9 mouse cellular contexts compared by ENCODE assay signal in genomic region chr10:59997591-59997990, GRCm38 (mm10). TPM values are rescaled to one million over a fixed set of nuclear protein-coding genes. Genes with fewer than 3 reads are reported as not detected.
DNase-seq lines count a peak whose midpoint lies in the region; ATAC-seq and TF ChIP-seq lines count a peak whose summit lies in the region.
"Had no signal": no experiment of that assay in that cellular context is flagged by ENCODE, and none has a peak within 500 bp of the region (broad histone marks: within the 10 kb centered on the region; RNA-seq: fewer than 3 reads in every experiment).

No protein-coding gene starts in this region.

- peaks cover 25% of the 10 kb centered on the region for H3K4me1 ChIP-seq in heart, postnatal 0 days (ENCODE audit: control insufficient read depth, insufficient read depth)
- no peaks in the 10 kb centered on the region for H3K4me1 ChIP-seq in midbrain, postnatal 0 days (ENCODE audit: insufficient read depth, low read length)
- peaks cover 10% of the 10 kb centered on the region for H3K4me1 ChIP-seq in forebrain, embryonic 16.5 days (replicated peaks; ENCODE audit: control insufficient read depth, insufficient read depth, low read length)

- no peak overlapping the region for H3K4me3 ChIP-seq in heart, postnatal 0 days (ENCODE audit: low read depth, low read length)
- no peak overlapping the region for H3K4me3 ChIP-seq in midbrain, postnatal 0 days (ENCODE audit: low read depth, low read length)
- H3K4me3 ChIP-seq in forebrain, embryonic 16.5 days (replicated peaks; ENCODE audit: low read length), result no peak overlapping the region
- H3K4me3 ChIP-seq: neural tube, embryonic 13.5 days had no signal

- intact Hi-C loops in heart, postnatal 25 days (cut with DNase I), result no loop called here

- no peak for TF ChIP-seq EP300 in heart, postnatal 0 days (IDR thresholded peaks at IDR 0.05; ENCODE audit: low read depth)

- no peak for ATAC-seq in heart, postnatal 0 days (ENCODE audit: insufficient read depth, low read depth)
- ATAC-seq in midbrain, postnatal 0 days (ENCODE audit: low FRiP score), result no peak
- ATAC-seq in forebrain, embryonic 16.5 days, result no peak

- H3K27ac ChIP-seq in heart, postnatal 0 days (ENCODE audit: low read depth), result peak overlapping the region; percentile 4; the same call in 1 of the 2 replicates
- H3K27ac ChIP-seq in midbrain, postnatal 0 days (ENCODE audit: low read depth, low read length), result no peak overlapping the region
- no peak overlapping the region for H3K27ac ChIP-seq in forebrain, embryonic 16.5 days (ENCODE audit: low read length)
- H3K27ac ChIP-seq: neural tube, embryonic 13.5 days had no signal

- no peak overlapping the region for H3K4me2 ChIP-seq in heart, postnatal 0 days (ENCODE audit: low read depth, low read length)
- no peak overlapping the region for H3K4me2 ChIP-seq in midbrain, postnatal 0 days (ENCODE audit: low read depth, low read length, poor library complexity, severe bottlenecking)
- no peak overlapping the region for H3K4me2 ChIP-seq in forebrain, embryonic 16.5 days (ENCODE audit: low read length)
- H3K4me2 ChIP-seq: neural tube, embryonic 13.5 days had no signal

- H3K9ac ChIP-seq in heart, postnatal 0 days (replicated peaks; ENCODE audit: low read depth, low read length), result no peak overlapping the region
- no peak overlapping the region for H3K9ac ChIP-seq in midbrain, postnatal 0 days (replicated peaks; ENCODE audit: low read length, poor library complexity, severe bottlenecking)
- H3K9ac ChIP-seq in forebrain, embryonic 16.5 days (replicated peaks; ENCODE audit: low read depth, low read length), result no peak overlapping the region
- H3K9ac ChIP-seq: neural tube, embryonic 13.5 days had no signal

- peaks cover 34% of the 10 kb centered on the region for H3K36me3 ChIP-seq in heart, postnatal 0 days (replicated peaks; ENCODE audit: control insufficient read depth, insufficient read depth, low read length)
- H3K36me3 ChIP-seq in midbrain, postnatal 0 days (ENCODE audit: insufficient read depth, low read length), result peaks cover 7% of the 10 kb centered on the region; the same call in 1 of the 2 replicates
- H3K36me3 ChIP-seq in forebrain, embryonic 16.5 days (ENCODE audit: control insufficient read depth, insufficient read depth), result 0 out of 2 replicates have a peak, but pooled peaks cover 3% of the 10 kb centered on the region

- peak; percentile 94 for DNase-seq in heart, adult 11 months
- no peak for DNase-seq in heart, postnatal 25 days (ENCODE audit: low spot score)
- peak; percentile 69 for DNase-seq in ovary, postnatal 14 days (ENCODE audit: low spot score)
- no peak for DNase-seq in ovary, postnatal 36 days (ENCODE audit: low spot score)
- peak; percentile 80 for DNase-seq in brain, adult 2 months (ENCODE audit: low read depth, low spot score)
- peak; percentile 73 for DNase-seq in heart, postnatal 0 days (ENCODE audit: low spot score)
- DNase-seq in midbrain, postnatal 0 days (ENCODE audit: low spot score), result peak; percentile 83

- WGBS in heart, postnatal 0 days, result 8% methylated on average over 7 of the region's 7 CpGs
- 18% methylated on average over 7 of the region's 7 CpGs for WGBS in midbrain, postnatal 0 days
- 14% methylated on average over 7 of the region's 7 CpGs for WGBS in forebrain, embryonic 16.5 days

- no peaks in the 10 kb centered on the region for H3K9me3 ChIP-seq in heart, postnatal 0 days (replicated peaks; ENCODE audit: control insufficient read depth, low read length)
- H3K9me3 ChIP-seq in midbrain, postnatal 0 days (ENCODE audit: low read length), result no peaks in the 10 kb centered on the region
- H3K9me3 ChIP-seq in forebrain, embryonic 16.5 days (ENCODE audit: control insufficient read depth, low read length), result no peaks in the 10 kb centered on the region
- H3K9me3 ChIP-seq: neural tube, embryonic 13.5 days had no signal

- peak; percentile 69 for TF ChIP-seq CTCF in heart, postnatal 0 days (IDR thresholded peaks at IDR 0.05; ENCODE audit: low read depth)
- peak; percentile 85 for TF ChIP-seq CTCF in midbrain, postnatal 0 days (IDR thresholded peaks at IDR 0.05)

- H3K27me3 ChIP-seq in heart, postnatal 0 days (ENCODE audit: control insufficient read depth, insufficient read depth, low read length), result no peaks in the 10 kb centered on the region
- no peaks in the 10 kb centered on the region for H3K27me3 ChIP-seq in midbrain, postnatal 0 days (ENCODE audit: insufficient read depth, low read length)
- no peaks in the 10 kb centered on the region for H3K27me3 ChIP-seq in forebrain, embryonic 16.5 days (replicated peaks; ENCODE audit: control insufficient read depth, insufficient read depth, low read length)
- H3K27me3 ChIP-seq: neural tube, embryonic 13.5 days had no signal

RNA-seq across cellular contexts. Expression of gene Ascc1, which starts 5.0 kb away (rescaled TPM):
- 10 to 100 TPM; 20.5 to 23.1 TPM for total RNA-seq in heart, postnatal 25 days (2021)
- total RNA-seq in heart, postnatal 0 days (2014; rRNA removed; ENCODE audit: low replicate concordance), result 14.0 and 15.7 TPM in 2 replicates
- polyA plus RNA-seq in heart, postnatal 0 days (2015; fragmentation: Nextera tagmentation; extraction: Ambion mirVana), result 34.6 and 35.8 TPM in 2 replicates
- total RNA-seq in midbrain, postnatal 0 days (2014; rRNA removed), result 12.3 and 13.5 TPM in 2 replicates
- 50.1 TPM in 2 replicates for polyA plus RNA-seq in midbrain, postnatal 0 days (2015; fragmentation: Nextera tagmentation; extraction: Ambion mirVana)
- polyA plus RNA-seq in forebrain, embryonic 16.5 days (2015; fragmentation: Nextera tagmentation; extraction: Ambion mirVana), result 45.1 and 50.0 TPM in 2 replicates

RNA-seq across cellular contexts. Expression of gene Anapc16, which starts 5.3 kb away (rescaled TPM):
- 10 to 100 TPM; 62.1 to 67.4 TPM for total RNA-seq in heart, postnatal 25 days (2021)
- total RNA-seq in heart, postnatal 0 days (2014; rRNA removed; ENCODE audit: low replicate concordance), result 29.7 and 85.4 TPM in 2 replicates
- 104 and 108 TPM in 2 replicates for polyA plus RNA-seq in heart, postnatal 0 days (2015; fragmentation: Nextera tagmentation; extraction: Ambion mirVana)
- total RNA-seq in midbrain, postnatal 0 days (2014; rRNA removed), result 56.9 and 57.4 TPM in 2 replicates
- 109 and 118 TPM in 2 replicates for polyA plus RNA-seq in midbrain, postnatal 0 days (2015; fragmentation: Nextera tagmentation; extraction: Ambion mirVana)
- 112 and 115 TPM in 2 replicates for polyA plus RNA-seq in forebrain, embryonic 16.5 days (2015; fragmentation: Nextera tagmentation; extraction: Ambion mirVana)

RNA-seq across cellular contexts. Expression of gene Ddit4, which starts 46.0 kb away (rescaled TPM):
- 10 to 100 TPM; 41.8 to 77.1 TPM for total RNA-seq in heart, postnatal 25 days (2021)
- 30.3 and 35.6 TPM in 2 replicates for total RNA-seq in heart, postnatal 0 days (2014; rRNA removed; ENCODE audit: low replicate concordance)
- polyA plus RNA-seq in heart, postnatal 0 days (2015; fragmentation: Nextera tagmentation; extraction: Ambion mirVana), result 17.0 and 17.4 TPM in 2 replicates
- total RNA-seq in midbrain, postnatal 0 days (2014; rRNA removed), result 56.6 and 57.5 TPM in 2 replicates
- polyA plus RNA-seq in midbrain, postnatal 0 days (2015; fragmentation: Nextera tagmentation; extraction: Ambion mirVana), result 43.4 and 43.6 TPM in 2 replicates
- polyA plus RNA-seq in forebrain, embryonic 16.5 days (2015; fragmentation: Nextera tagmentation; extraction: Ambion mirVana), result 75.5 and 79.6 TPM in 2 replicates

Comparison
In these comparisons a context has a peak if more than half of its experiments do, and no peak if none do; other contexts are left out.
1. DNase-seq: peak in heart, adult 11 months (single experiment), ovary, postnatal 14 days (single experiment), brain, adult 2 months (single experiment), heart, postnatal 0 days (single experiment) and midbrain, postnatal 0 days (single experiment); none in heart, postnatal 25 days (single experiment) and ovary, postnatal 36 days (single experiment).